Mouse (Mus musculus) testis, adult 2 months (tissue): ENCODE measurements around the gene Nrxn1. TPM values are rescaled to one million over a fixed set of nuclear protein-coding genes. Genes with fewer than 3 reads are reported as not detected.
A peak's percentile ranks its signal among the peaks of the same experiment; 100 is the strongest.

Experiments
- H3K27ac ChIP-seq: fragments of 200-500 bp; 2 replicates; pipeline ENCODE4 v1.5.1; 2012; ENCODE audit warnings: low read depth, low read length; ENCODE audit not compliant: control insufficient read depth, insufficient read depth
- H3K27me3 ChIP-seq: fragments of 200-500 bp; 2 replicates; pipeline ENCODE4 v1.6.1; 2012; ENCODE audit warnings: mild to moderate bottlenecking, low read length, moderate library complexity; ENCODE audit not compliant: control insufficient read depth, insufficient read depth
- H3K36me3 ChIP-seq: fragments of 200-500 bp; 2 replicates; pipeline ENCODE4 v1.6.1; 2012; ENCODE audit warnings: mild to moderate bottlenecking, low read length; ENCODE audit not compliant: control insufficient read depth, insufficient read depth
- H3K4me1 ChIP-seq: fragments of 200-500 bp; 2 replicates; pipeline ENCODE4 v1.6.1; 2012; ENCODE audit warnings: low read length; ENCODE audit not compliant: control insufficient read depth, insufficient read depth
- H3K4me3 ChIP-seq: fragments of 200-500 bp; 2 replicates; pipeline ENCODE4 v1.5.1; 2012; ENCODE audit warnings: low read depth, mild to moderate bottlenecking, low read length, moderate library complexity, mixed read lengths; ENCODE audit not compliant: control insufficient read depth
- CTCF ChIP-seq: fragments of 200-500 bp; IDR thresholded peaks from 2 replicates; pipeline ENCODE4 v1.5.1; 2012; ENCODE audit warnings: low read depth, mild to moderate bottlenecking, inconsistent platforms, low read length, moderate library complexity; ENCODE audit not compliant: control insufficient read depth, insufficient read depth, insufficient replicate concordance
- POLR2A ChIP-seq: fragments of 200-500 bp; IDR thresholded peaks from 2 replicates; pipeline ENCODE4 v1.6.1; 2012; ENCODE audit warnings: low read depth, mild to moderate bottlenecking, inconsistent platforms, low read length, moderate library complexity; ENCODE audit not compliant: control insufficient read depth
- polyA plus RNA-seq: library from polyadenylated mRNA; depleted of rRNA; stranded (reverse); fragments of >200 nt; gene quantifications from 2 replicates; pipeline ENCODE4 v1.2.3, GENCODE M21; 2012

Nrxn1 gene
- polyA plus RNA-seq, 1 experiment: 3.1 TPM

GRCm38 (mm10) chr17:90606718-90607426, 486.0 kb downstream of the Nrxn1 start:
- no peak overlapping the region for H3K27ac ChIP-seq
- no peaks in the 10 kb centered on the region for H3K27me3 ChIP-seq
- no peaks in the 10 kb centered on the region for H3K4me1 ChIP-seq
- H3K4me3 ChIP-seq: no peak overlapping the region
- TF ChIP-seq CTCF (no peak), POLR2A (no peak)
- no peaks in the 10 kb centered on the region for H3K36me3 ChIP-seq

GRCm38 (mm10) chr17:90599570-90600524, 493.0 kb downstream of the Nrxn1 start:
- TF ChIP-seq POLR2A (no peak), CTCF (no peak)
- no peak overlapping the region for H3K27ac ChIP-seq
- no peaks in the 10 kb centered on the region for H3K4me1 ChIP-seq
- H3K36me3 ChIP-seq: no peaks in the 10 kb centered on the region
- H3K4me3 ChIP-seq: no peak overlapping the region
- H3K27me3 ChIP-seq: no peaks in the 10 kb centered on the region

- no peak for TF ChIP-seq CTCF
- TF ChIP-seq POLR2A: no peak
- Histone ChIP-seq H3K27ac (no peak overlapping the region), H3K4me1 (no peaks in the 10 kb centered on the region), H3K4me3 (no peak overlapping the region), H3K27me3 (no peaks in the 10 kb centered on the region), H3K36me3 (no peaks in the 10 kb centered on the region)
Observed at GRCm38 (mm10) chr17:90594798-90595533, 497.9 kb downstream of the Nrxn1 start.

- Histone ChIP-seq H3K27me3 (no peaks in the 10 kb centered on the region), H3K4me3 (no peak overlapping the region), H3K4me1 (no peaks in the 10 kb centered on the region), H3K27ac (no peak overlapping the region), H3K36me3 (no peaks in the 10 kb centered on the region)
- TF ChIP-seq POLR2A (no peak), CTCF (no peak)
Observed at GRCm38 (mm10) chr17:90586891-90587290, 506.0 kb downstream of the Nrxn1 start.

GRCm38 (mm10) chr17:90584666-90585195, 508.1 kb downstream of the Nrxn1 start:
- Histone ChIP-seq H3K27ac (no peak overlapping the region), H3K27me3 (no peaks in the 10 kb centered on the region), H3K4me3 (no peak overlapping the region), H3K4me1 (no peaks in the 10 kb centered on the region), H3K36me3 (no peaks in the 10 kb centered on the region)
- TF ChIP-seq CTCF (no peak), POLR2A (no peak)

- H3K27ac ChIP-seq: no peak overlapping the region
- H3K36me3 ChIP-seq: no peaks in the 10 kb centered on the region
- H3K27me3 ChIP-seq: no peaks in the 10 kb centered on the region
- H3K4me1 ChIP-seq: no peaks in the 10 kb centered on the region
- no peak overlapping the region for H3K4me3 ChIP-seq
- TF ChIP-seq POLR2A (no peak), CTCF (peak; percentile 28; the same call in 1 of the 2 replicates)
Observed at GRCm38 (mm10) chr17:90583826-90584534, 508.9 kb downstream of the Nrxn1 start.
